Mouse (Mus musculus): ENCODE measurements around the gene Ppp1r3e. TPM values are rescaled to one million over a fixed set of nuclear protein-coding genes. Genes with fewer than 3 reads are reported as not detected.

Ppp1r3e gene
- total RNA-seq, 2 experiments from 2014 or later: 17.9 to 20.7 TPM

Other genes starting within 250 kb of the Ppp1r3e start
- gene Gm17606, start 236.6 kb downstream of the Ppp1r3e start, total RNA-seq (2021): not detected
- 10 to 100 TPM; 23.6 to 24.5 TPM for gene Cdh24, start 236.2 kb downstream of the Ppp1r3e start, total RNA-seq (2021)
- gene 1700123O20Rik, start 191.3 kb downstream of the Ppp1r3e start, total RNA-seq (2021): 10 to 100 TPM; 24.0 to 26.3 TPM
- 100 to 1,000 TPM; 210 to 242 TPM for gene Acin1, start 190.6 kb downstream of the Ppp1r3e start, total RNA-seq (2021)
- gene Gm29776, start 178.7 kb downstream of the Ppp1r3e start, total RNA-seq (2021): not detected
- not detected for gene Cebpe, start 165.4 kb downstream of the Ppp1r3e start, total RNA-seq (2021)
- 10 to 100 TPM; 49.1 to 50.1 TPM for gene Slc7a8, start 95.6 kb downstream of the Ppp1r3e start, total RNA-seq (2021)
- not detected for gene Rnf212b, start 63.4 kb downstream of the Ppp1r3e start, total RNA-seq (2021)
- 10 to 100 TPM; 21.2 to 25.8 TPM for gene Homez, start 6.6 kb downstream of the Ppp1r3e start, total RNA-seq (2021)
- gene Bcl2l2, start 5.8 kb upstream of the Ppp1r3e start, total RNA-seq (2021): 100 to 1,000 TPM; 120 to 126 TPM
- gene Gm20521, start 5.9 kb upstream of the Ppp1r3e start, total RNA-seq (2021): 10 to 100 TPM in 1 of 2 experiments, 1 to 10 TPM in 1; 7.5 to 14.5 TPM
- 100 to 1,000 TPM; 231 to 275 TPM for gene Pabpn1, start 14.9 kb upstream of the Ppp1r3e start, total RNA-seq (2021)
- 100 to 1,000 TPM; 661 to 670 TPM for gene Slc22a17, start 35.6 kb upstream of the Ppp1r3e start, total RNA-seq (2021)
- gene Efs, start 48.6 kb upstream of the Ppp1r3e start, total RNA-seq (2021): 10 to 100 TPM; 10.3 to 11.7 TPM
- not detected for gene Il25, start 55.1 kb upstream of the Ppp1r3e start, total RNA-seq (2021)
- 10 to 100 TPM; 70.3 to 80.4 TPM for gene Cmtm5, start 58.7 kb upstream of the Ppp1r3e start, total RNA-seq (2021)
- 1 to 10 TPM; 1.1 to 2.3 TPM for gene Myh6, start 89.4 kb upstream of the Ppp1r3e start, total RNA-seq (2021)
- gene Gm17428, start 99.4 kb upstream of the Ppp1r3e start, total RNA-seq (2021): not detected
- 1 to 10 TPM; 7.9 to 9.2 TPM for gene Myh7, start 117.1 kb upstream of the Ppp1r3e start, total RNA-seq (2021)
- 10 to 100 TPM; 30.7 to 33.8 TPM for gene Ngdn, start 137.9 kb upstream of the Ppp1r3e start, total RNA-seq (2021)
- gene Zfhx2, start 214.8 kb upstream of the Ppp1r3e start, total RNA-seq (2021): 10 to 100 TPM; 52.0 to 64.3 TPM
- 10 to 100 TPM; 18.2 to 19.6 TPM for gene Thtpa, start 217.2 kb upstream of the Ppp1r3e start, total RNA-seq (2021)
- gene Ap1g2, start 229.0 kb upstream of the Ppp1r3e start, total RNA-seq (2021): 10 to 100 TPM; 17.4 to 19.2 TPM
- 100 to 1,000 TPM; 447 to 471 TPM for gene Jph4, start 239.4 kb upstream of the Ppp1r3e start, total RNA-seq (2021)

Data from layer of hippocampus, postnatal 36 days (tissue).